Mouse (Mus musculus): ENCODE measurements around the gene Dlg2. TPM values are rescaled to one million over a fixed set of nuclear protein-coding genes. Genes with fewer than 3 reads are reported as not detected.

Dlg2 gene
- polyA plus RNA-seq, 1 experiment: 6.0 TPM

GRCm38 (mm10) chr7:90569130-90569529, 92.7 kb downstream of the Dlg2 start:
- Histone ChIP-seq H3K27ac (ENCODE audit: control insufficient read depth, insufficient read depth, low read length) (no peak overlapping the region), H3K4me1 (replicated peaks; ENCODE audit: control insufficient read depth, insufficient read depth, low read length) (no peaks in the 10 kb centered on the region), H3K36me3 (ENCODE audit: control insufficient read depth, insufficient read depth, low read length) (no peaks in the 10 kb centered on the region), H3K27me3 (ENCODE audit: control insufficient read depth, insufficient read depth, low read length) (no peaks in the 10 kb centered on the region), H3K4me3 (ENCODE audit: control insufficient read depth, insufficient read depth, low read length) (no peak overlapping the region)
- 74% methylated on average over 7 of the region's 7 CpGs for WGBS
- TF ChIP-seq CTCF (IDR thresholded peaks at IDR 0.05; ENCODE audit: borderline replicate concordance, control insufficient read depth, extremely low read depth, insufficient read depth, low read length, poor library complexity): no peak
- TF ChIP-seq POLR2A (IDR thresholded peaks at IDR 0.05; ENCODE audit: control insufficient read depth, extremely low read depth, insufficient read depth, low read length, poor library complexity): no peak
- DNase-seq: no peak

GRCm38 (mm10) chr7:90587795-90588194, 111.3 kb downstream of the Dlg2 start:
- TF ChIP-seq CTCF (IDR thresholded peaks at IDR 0.05; ENCODE audit: borderline replicate concordance, control insufficient read depth, extremely low read depth, insufficient read depth, low read length, poor library complexity) (no peak), POLR2A (IDR thresholded peaks at IDR 0.05; ENCODE audit: control insufficient read depth, extremely low read depth, insufficient read depth, low read length, poor library complexity) (no peak)
- H3K27me3 ChIP-seq (ENCODE audit: control insufficient read depth, insufficient read depth, low read length): no peaks in the 10 kb centered on the region
- H3K4me1 ChIP-seq (replicated peaks; ENCODE audit: control insufficient read depth, insufficient read depth, low read length): no peaks in the 10 kb centered on the region
- WGBS: 67% methylated on average over 2 of the region's 2 CpGs
- H3K4me3 ChIP-seq (ENCODE audit: control insufficient read depth, insufficient read depth, low read length): no peak overlapping the region
- DNase-seq: no peak
- H3K36me3 ChIP-seq (ENCODE audit: control insufficient read depth, insufficient read depth, low read length): no peaks in the 10 kb centered on the region
- no peak overlapping the region for H3K27ac ChIP-seq (ENCODE audit: control insufficient read depth, insufficient read depth, low read length)

DNA sequence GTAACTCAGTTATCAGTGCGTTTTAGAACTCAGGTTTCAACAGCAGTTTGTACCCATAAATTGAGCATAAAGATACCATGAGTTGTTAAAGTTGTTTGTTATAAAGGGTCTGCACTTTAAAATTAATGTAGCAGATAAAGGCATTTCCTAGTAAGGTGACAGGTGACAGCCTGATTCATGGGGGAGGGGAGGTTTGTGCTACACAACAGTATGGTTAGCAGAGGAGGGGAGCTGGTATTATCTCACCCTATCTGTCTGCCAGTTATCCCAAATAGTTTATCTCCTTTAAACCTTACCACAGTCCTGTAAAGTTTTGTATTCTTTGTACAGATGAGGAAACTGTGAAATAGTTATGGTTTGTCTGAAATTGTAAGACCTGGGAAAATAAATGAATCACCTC, 111.8 kb downstream of the Dlg2 start:
- Histone ChIP-seq H3K4me1 (replicated peaks; ENCODE audit: control insufficient read depth, insufficient read depth, low read length) (no peaks in the 10 kb centered on the region), H3K4me3 (ENCODE audit: control insufficient read depth, insufficient read depth, low read length) (no peak overlapping the region), H3K27me3 (ENCODE audit: control insufficient read depth, insufficient read depth, low read length) (no peaks in the 10 kb centered on the region), H3K27ac (ENCODE audit: control insufficient read depth, insufficient read depth, low read length) (no peak overlapping the region), H3K36me3 (ENCODE audit: control insufficient read depth, insufficient read depth, low read length) (no peaks in the 10 kb centered on the region)
- no peak for DNase-seq
- 83% methylated on average over 1 of the region's 1 CpGs for WGBS
- TF ChIP-seq CTCF (IDR thresholded peaks at IDR 0.05; ENCODE audit: borderline replicate concordance, control insufficient read depth, extremely low read depth, insufficient read depth, low read length, poor library complexity): no peak
- no peak for TF ChIP-seq POLR2A (IDR thresholded peaks at IDR 0.05; ENCODE audit: control insufficient read depth, extremely low read depth, insufficient read depth, low read length, poor library complexity)

DNA sequence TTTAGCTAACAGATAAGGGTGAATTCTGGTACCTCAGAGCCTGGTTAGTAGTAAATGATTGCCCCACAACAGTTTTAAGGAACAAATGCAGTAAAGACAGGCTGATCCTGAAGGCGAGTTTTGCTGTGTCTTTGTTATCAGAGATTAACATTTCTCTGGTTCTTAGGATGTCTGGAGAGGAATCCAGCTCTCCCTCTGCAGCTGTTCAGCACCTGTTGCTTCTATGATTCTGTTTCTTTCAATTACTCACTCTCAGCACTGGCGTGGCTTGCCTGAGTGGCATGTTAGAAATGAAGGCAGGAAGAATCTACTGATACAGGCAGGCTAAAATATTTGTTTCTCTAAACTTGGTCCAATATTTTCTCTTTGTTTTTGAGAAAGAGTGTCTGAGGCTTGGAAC, 133.3 kb downstream of the Dlg2 start:
- no peak for TF ChIP-seq POLR2A (IDR thresholded peaks at IDR 0.05; ENCODE audit: control insufficient read depth, extremely low read depth, insufficient read depth, low read length, poor library complexity)
- no peak for TF ChIP-seq CTCF (IDR thresholded peaks at IDR 0.05; ENCODE audit: borderline replicate concordance, control insufficient read depth, extremely low read depth, insufficient read depth, low read length, poor library complexity)
- no peak for DNase-seq
- no peaks in the 10 kb centered on the region for H3K36me3 ChIP-seq (ENCODE audit: control insufficient read depth, insufficient read depth, low read length)
- 72% methylated on average over 2 of the region's 2 CpGs for WGBS
- H3K27ac ChIP-seq (ENCODE audit: control insufficient read depth, insufficient read depth, low read length): no peak overlapping the region
- H3K27me3 ChIP-seq (ENCODE audit: control insufficient read depth, insufficient read depth, low read length): no peaks in the 10 kb centered on the region
- no peak overlapping the region for H3K4me3 ChIP-seq (ENCODE audit: control insufficient read depth, insufficient read depth, low read length)
- H3K4me1 ChIP-seq (replicated peaks; ENCODE audit: control insufficient read depth, insufficient read depth, low read length): no peaks in the 10 kb centered on the region

DNA sequence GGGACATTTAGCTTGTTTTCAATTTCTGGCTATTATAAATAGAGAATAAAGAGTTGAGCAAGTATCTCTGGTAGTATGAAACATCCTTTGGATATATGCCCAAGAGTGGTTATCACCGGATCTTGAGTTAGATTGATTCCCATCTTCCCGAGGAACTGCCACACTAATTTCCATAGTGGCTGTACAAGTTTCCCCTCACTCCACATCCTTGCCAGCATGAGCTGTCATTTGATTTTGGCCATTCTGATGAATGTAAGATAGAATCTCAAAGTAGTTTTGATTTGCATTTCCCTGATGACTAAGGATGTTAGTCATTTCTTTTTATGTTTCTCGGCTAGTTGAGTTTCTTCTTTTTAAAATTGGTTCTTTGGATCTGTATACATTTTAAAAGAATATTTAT, 154.1 kb downstream of the Dlg2 start:
- DNase-seq: no peak
- WGBS: 89% methylated on average over 3 of the region's 3 CpGs
- Histone ChIP-seq H3K36me3 (ENCODE audit: control insufficient read depth, insufficient read depth, low read length) (no peaks in the 10 kb centered on the region), H3K4me1 (replicated peaks; ENCODE audit: control insufficient read depth, insufficient read depth, low read length) (no peaks in the 10 kb centered on the region), H3K27me3 (ENCODE audit: control insufficient read depth, insufficient read depth, low read length) (no peaks in the 10 kb centered on the region), H3K4me3 (ENCODE audit: control insufficient read depth, insufficient read depth, low read length) (no peak overlapping the region), H3K27ac (ENCODE audit: control insufficient read depth, insufficient read depth, low read length) (no peak overlapping the region)
- no peak for TF ChIP-seq CTCF (IDR thresholded peaks at IDR 0.05; ENCODE audit: borderline replicate concordance, control insufficient read depth, extremely low read depth, insufficient read depth, low read length, poor library complexity)
- no peak for TF ChIP-seq POLR2A (IDR thresholded peaks at IDR 0.05; ENCODE audit: control insufficient read depth, extremely low read depth, insufficient read depth, low read length, poor library complexity)

DNA sequence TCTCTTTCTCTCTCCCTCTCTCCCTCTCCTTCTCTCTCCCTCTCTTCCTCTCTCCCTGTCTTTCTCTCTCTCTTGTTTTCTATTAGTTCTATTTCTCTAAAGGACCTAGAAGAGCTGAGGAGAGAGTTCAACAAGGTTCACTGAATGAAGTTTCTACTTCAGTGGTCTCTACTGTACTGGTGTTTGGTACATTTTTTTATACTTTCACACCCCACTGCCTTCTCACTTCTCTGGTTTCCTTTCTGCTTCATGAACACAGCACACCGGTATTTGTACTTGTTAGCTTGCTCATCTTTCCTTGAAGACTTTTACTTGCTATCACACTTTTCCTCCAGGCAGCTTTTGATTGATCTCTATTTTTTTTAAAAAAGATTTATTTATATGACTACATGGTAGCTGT, 173.0 kb downstream of the Dlg2 start:
- TF ChIP-seq CTCF (IDR thresholded peaks at IDR 0.05; ENCODE audit: borderline replicate concordance, control insufficient read depth, extremely low read depth, insufficient read depth, low read length, poor library complexity): no peak
- no peak for TF ChIP-seq POLR2A (IDR thresholded peaks at IDR 0.05; ENCODE audit: control insufficient read depth, extremely low read depth, insufficient read depth, low read length, poor library complexity)
- WGBS: 100% methylated on average over 1 of the region's 1 CpGs
- Histone ChIP-seq H3K4me3 (ENCODE audit: control insufficient read depth, insufficient read depth, low read length) (no peak overlapping the region), H3K27ac (ENCODE audit: control insufficient read depth, insufficient read depth, low read length) (no peak overlapping the region), H3K27me3 (ENCODE audit: control insufficient read depth, insufficient read depth, low read length) (no peaks in the 10 kb centered on the region), H3K4me1 (replicated peaks; ENCODE audit: control insufficient read depth, insufficient read depth, low read length) (no peaks in the 10 kb centered on the region), H3K36me3 (ENCODE audit: control insufficient read depth, insufficient read depth, low read length) (no peaks in the 10 kb centered on the region)
- no peak for DNase-seq

DNA sequence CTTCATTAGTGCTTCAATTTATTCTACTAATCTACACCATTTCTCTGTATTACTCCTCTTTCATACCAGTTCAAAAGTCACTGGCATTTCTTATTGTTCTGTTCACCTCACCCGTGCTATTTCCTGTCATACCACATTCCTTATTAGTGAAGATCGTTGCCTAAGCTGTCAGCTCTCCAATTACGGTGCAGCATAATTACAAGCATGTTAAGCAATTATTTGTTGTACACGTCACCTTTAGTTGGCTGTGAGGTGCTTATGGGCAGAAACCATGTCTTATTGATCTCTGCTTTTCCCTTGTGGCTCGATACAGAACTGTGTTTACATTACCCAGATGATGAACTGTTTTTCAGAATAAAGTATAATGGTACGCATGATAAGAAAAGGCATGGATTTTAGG, 174.7 kb downstream of the Dlg2 start:
- no peak for TF ChIP-seq CTCF (IDR thresholded peaks at IDR 0.05; ENCODE audit: borderline replicate concordance, control insufficient read depth, extremely low read depth, insufficient read depth, low read length, poor library complexity)
- TF ChIP-seq POLR2A (IDR thresholded peaks at IDR 0.05; ENCODE audit: control insufficient read depth, extremely low read depth, insufficient read depth, low read length, poor library complexity): no peak
- no peak for DNase-seq
- 78% methylated on average over 6 of the region's 6 CpGs for WGBS
- H3K4me3 ChIP-seq (ENCODE audit: control insufficient read depth, insufficient read depth, low read length): no peak overlapping the region
- no peaks in the 10 kb centered on the region for H3K27me3 ChIP-seq (ENCODE audit: control insufficient read depth, insufficient read depth, low read length)
- no peaks in the 10 kb centered on the region for H3K36me3 ChIP-seq (ENCODE audit: control insufficient read depth, insufficient read depth, low read length)
- no peaks in the 10 kb centered on the region for H3K4me1 ChIP-seq (replicated peaks; ENCODE audit: control insufficient read depth, insufficient read depth, low read length)
- no peak overlapping the region for H3K27ac ChIP-seq (ENCODE audit: control insufficient read depth, insufficient read depth, low read length)
